18 mouse cellular contexts compared by ENCODE assay signal in the genomic region with DNA sequence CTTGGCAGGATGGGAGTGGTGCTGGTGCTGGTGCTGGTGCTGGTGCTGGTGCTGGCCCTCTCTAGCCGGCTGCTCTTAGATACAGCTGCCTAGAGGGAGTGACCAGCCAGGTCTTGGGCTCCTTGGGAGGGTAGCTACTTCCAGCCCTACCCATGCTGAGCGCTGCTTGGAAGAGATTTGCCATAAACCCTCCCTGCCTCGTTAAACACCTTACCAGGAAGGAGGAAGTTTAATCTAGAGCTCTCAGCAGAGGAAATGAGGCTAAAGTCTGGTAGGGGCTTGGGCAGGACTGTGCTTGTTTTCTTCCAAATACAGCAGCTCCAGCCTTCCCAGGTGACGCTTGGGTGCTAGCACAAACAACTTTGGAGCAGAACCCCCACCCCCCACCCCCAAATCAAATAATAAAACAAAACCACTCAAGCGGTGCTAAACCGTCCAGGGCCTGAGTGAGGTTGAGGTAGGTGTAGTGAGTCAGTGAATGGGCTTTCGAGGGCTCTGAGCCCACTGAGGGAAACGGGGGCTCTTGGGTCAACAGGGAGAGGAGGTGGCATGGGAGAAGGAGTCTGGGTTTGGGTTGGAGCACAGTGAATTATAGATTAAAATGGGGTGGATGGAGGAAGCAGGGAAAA. TPM values are rescaled to one million over a fixed set of nuclear protein-coding genes. Genes with fewer than 3 reads are reported as not detected.
DNase-seq lines count a peak whose midpoint lies in the region; ATAC-seq and TF ChIP-seq lines count a peak whose summit lies in the region.
"Had no signal": no experiment of that assay in that cellular context is flagged by ENCODE, and none has a peak within 500 bp of the region (broad histone marks: within the 10 kb centered on the region; RNA-seq: fewer than 3 reads in every experiment).

A gene (minus strand): TSS at position 70 of the 629 bp plus-strand sequence.

- no peak within 1 kb of the TSS for H3K4me2 ChIP-seq in lung, embryonic 15.5 days
- no peak within 1 kb of the TSS for H3K4me2 ChIP-seq in intestine, embryonic 14.5 days (ENCODE audit: low read length)
- peak within 1 kb of the TSS; percentile 4; the same call in 1 of the 2 replicates for H3K4me2 ChIP-seq in intestine, postnatal 0 days (replicated peaks; ENCODE audit: low read depth)
- H3K4me2 ChIP-seq in stomach, embryonic 14.5 days (replicated peaks; ENCODE audit: low read depth, low read length) = no peak within 1 kb of the TSS
- no peak within 1 kb of the TSS for H3K4me2 ChIP-seq in heart, embryonic 11.5 days
- no peak within 1 kb of the TSS for H3K4me2 ChIP-seq in heart, embryonic 12.5 days
- H3K4me2 ChIP-seq: hindbrain, embryonic 13.5 days; limb, embryonic 13.5 days; neural tube, embryonic 13.5 days had no signal

- 0 out of 2 replicates have a peak, but pooled peaks cover 1% of the 10 kb centered on the region for H3K9me3 ChIP-seq in lung, embryonic 15.5 days
- no peaks in the 10 kb centered on the region for H3K9me3 ChIP-seq in intestine, embryonic 14.5 days (ENCODE audit: control insufficient read depth, low read length)
- no peaks in the 10 kb centered on the region for H3K9me3 ChIP-seq in intestine, postnatal 0 days (ENCODE audit: control insufficient read depth)
- no peaks in the 10 kb centered on the region for H3K9me3 ChIP-seq in stomach, embryonic 14.5 days (ENCODE audit: control insufficient read depth, low read depth, low read length)
- no peaks in the 10 kb centered on the region for H3K9me3 ChIP-seq in heart, embryonic 11.5 days (replicated peaks; ENCODE audit: control insufficient read depth, low read length)
- peaks cover 2% of the 10 kb centered on the region; the same call in 1 of the 2 replicates for H3K9me3 ChIP-seq in heart, embryonic 12.5 days (replicated peaks)
- H3K9me3 ChIP-seq: hindbrain, embryonic 13.5 days; limb, embryonic 13.5 days; neural tube, embryonic 13.5 days had no signal

- H3K4me1 ChIP-seq in lung, embryonic 15.5 days = no peaks in the 10 kb centered on the region
- no peaks in the 10 kb centered on the region for H3K4me1 ChIP-seq in intestine, embryonic 14.5 days (replicated peaks; ENCODE audit: control insufficient read depth, insufficient read depth, low read length)
- H3K4me1 ChIP-seq in intestine, postnatal 0 days (replicated peaks; ENCODE audit: control insufficient read depth, insufficient read depth, low read length) = 0 out of 2 replicates have a peak, but pooled peaks cover 4% of the 10 kb centered on the region
- H3K4me1 ChIP-seq in stomach, embryonic 14.5 days (ENCODE audit: control insufficient read depth, insufficient read depth, low read length) = no peaks in the 10 kb centered on the region
- H3K4me1 ChIP-seq in heart, embryonic 11.5 days (ENCODE audit: control insufficient read depth, insufficient read depth, low read length) = no peaks in the 10 kb centered on the region
- H3K4me1 ChIP-seq in heart, embryonic 12.5 days (replicated peaks) = no peaks in the 10 kb centered on the region
- H3K4me1 ChIP-seq: hindbrain, embryonic 13.5 days; neural tube, embryonic 13.5 days had no signal

- WGBS in lung, embryonic 15.5 days = 39% methylated on average over 8 of the region's 8 CpGs
- 65% methylated on average over 8 of the region's 8 CpGs for WGBS in intestine, embryonic 14.5 days
- WGBS in intestine, postnatal 0 days = 35% methylated on average over 8 of the region's 8 CpGs
- 59% methylated on average over 8 of the region's 8 CpGs for WGBS in stomach, embryonic 14.5 days
- WGBS in heart, embryonic 11.5 days (ENCODE audit: insufficient replicate concordance) = 59% methylated on average over 8 of the region's 8 CpGs
- WGBS in heart, embryonic 12.5 days = 65% methylated on average over 8 of the region's 8 CpGs

- no peak within 1 kb of the TSS for H3K4me3 ChIP-seq in lung, embryonic 15.5 days
- H3K4me3 ChIP-seq in intestine, embryonic 14.5 days (ENCODE audit: low read depth, low read length) = no peak within 1 kb of the TSS
- H3K4me3 ChIP-seq in intestine, postnatal 0 days (ENCODE audit: low read depth, low read length) = no peak within 1 kb of the TSS
- H3K4me3 ChIP-seq in stomach, embryonic 14.5 days (ENCODE audit: low read depth, low read length) = no peak within 1 kb of the TSS
- no peak within 1 kb of the TSS for H3K4me3 ChIP-seq in heart, embryonic 11.5 days (ENCODE audit: low read depth, low read length)
- H3K4me3 ChIP-seq in heart, embryonic 12.5 days = no peak within 1 kb of the TSS
- H3K4me3 ChIP-seq: hindbrain, embryonic 13.5 days; limb, embryonic 13.5 days; neural tube, embryonic 13.5 days had no signal

- no peaks in the 10 kb centered on the region for H3K27me3 ChIP-seq in lung, embryonic 15.5 days
- H3K27me3 ChIP-seq in intestine, embryonic 14.5 days (replicated peaks; ENCODE audit: control insufficient read depth, insufficient read depth, low read length) = no peaks in the 10 kb centered on the region
- H3K27me3 ChIP-seq in intestine, postnatal 0 days (replicated peaks; ENCODE audit: control insufficient read depth, insufficient read depth, low read length) = no peaks in the 10 kb centered on the region
- no peaks in the 10 kb centered on the region for H3K27me3 ChIP-seq in stomach, embryonic 14.5 days (ENCODE audit: control insufficient read depth, insufficient read depth, low read length)
- no peaks in the 10 kb centered on the region for H3K27me3 ChIP-seq in heart, embryonic 11.5 days (ENCODE audit: control insufficient read depth, insufficient read depth, low read length)
- no peaks in the 10 kb centered on the region for H3K27me3 ChIP-seq in heart, embryonic 12.5 days (replicated peaks)
- H3K27me3 ChIP-seq: hindbrain, embryonic 13.5 days; limb, embryonic 13.5 days; neural tube, embryonic 13.5 days had no signal

- no peaks in the 10 kb centered on the region for H3K36me3 ChIP-seq in lung, embryonic 15.5 days
- no peaks in the 10 kb centered on the region for H3K36me3 ChIP-seq in intestine, embryonic 14.5 days (ENCODE audit: control insufficient read depth, insufficient read depth, low read length)
- H3K36me3 ChIP-seq in intestine, postnatal 0 days (ENCODE audit: control insufficient read depth, insufficient read depth) = no peaks in the 10 kb centered on the region
- H3K36me3 ChIP-seq in stomach, embryonic 14.5 days (ENCODE audit: control insufficient read depth, insufficient read depth, low read length) = no peaks in the 10 kb centered on the region
- H3K36me3 ChIP-seq in heart, embryonic 11.5 days (ENCODE audit: control insufficient read depth, insufficient read depth, low read length) = no peaks in the 10 kb centered on the region
- H3K36me3 ChIP-seq in heart, embryonic 12.5 days = no peaks in the 10 kb centered on the region
- H3K36me3 ChIP-seq: hindbrain, embryonic 13.5 days; limb, embryonic 13.5 days; neural tube, embryonic 13.5 days had no signal

- TF ChIP-seq CTCF in intestine, postnatal 0 days (IDR thresholded peaks at IDR 0.05; ENCODE audit: low read depth) = no peak

- DNase-seq in lung, postnatal 10 days = no peak
- DNase-seq in intestine, embryonic 14.5 days (ENCODE audit: low spot score) = no peak
- DNase-seq: adrenal gland, postnatal 14 days; cerebellum, adult 9-10 months; heart, adult 18-20 months; right cerebral cortex, postnatal 25 days; thymus, postnatal 25 days had no signal

- no peak within 1 kb of the TSS for H3K9ac ChIP-seq in lung, embryonic 15.5 days
- no peak within 1 kb of the TSS for H3K9ac ChIP-seq in intestine, embryonic 14.5 days (ENCODE audit: low read length)
- H3K9ac ChIP-seq in intestine, postnatal 0 days (ENCODE audit: low read depth, low read length) = no peak within 1 kb of the TSS
- H3K9ac ChIP-seq in stomach, embryonic 14.5 days (replicated peaks; ENCODE audit: low read depth, low read length) = no peak within 1 kb of the TSS
- no peak within 1 kb of the TSS for H3K9ac ChIP-seq in heart, embryonic 11.5 days (ENCODE audit: low read depth, low read length)
- H3K9ac ChIP-seq in heart, embryonic 12.5 days = no peak within 1 kb of the TSS
- H3K9ac ChIP-seq: hindbrain, embryonic 13.5 days; limb, embryonic 13.5 days; neural tube, embryonic 13.5 days had no signal

- H3K27ac ChIP-seq in lung, embryonic 15.5 days = peak within 1 kb of the TSS; percentile 37; the same call in 1 of the 2 replicates
- no peak within 1 kb of the TSS for H3K27ac ChIP-seq in intestine, embryonic 14.5 days (ENCODE audit: low read depth)
- no peak within 1 kb of the TSS for H3K27ac ChIP-seq in intestine, postnatal 0 days (ENCODE audit: low read depth, low read length)
- H3K27ac ChIP-seq in stomach, embryonic 14.5 days (ENCODE audit: low read length) = peak within 1 kb of the TSS; percentile 68
- no peak within 1 kb of the TSS for H3K27ac ChIP-seq in heart, embryonic 11.5 days (ENCODE audit: low read depth, low read length)
- no peak within 1 kb of the TSS for H3K27ac ChIP-seq in heart, embryonic 12.5 days (ENCODE audit: poor library complexity, severe bottlenecking)
- H3K27ac ChIP-seq: hindbrain, embryonic 13.5 days; limb, embryonic 13.5 days; neural tube, embryonic 13.5 days had no signal

- ATAC-seq in lung, embryonic 15.5 days (ENCODE audit: borderline replicate concordance, extremely low read depth, low FRiP score, low TSS enrichment) = no peak
- ATAC-seq in intestine, embryonic 14.5 days (replicated peaks; ENCODE audit: low FRiP score, low TSS enrichment, low read depth) = peak; percentile 82
- peak; percentile 88 for ATAC-seq in intestine, postnatal 0 days
- peak; percentile 70; the same call in 1 of the 2 replicates for ATAC-seq in stomach, embryonic 14.5 days (ENCODE audit: insufficient number of reproducible peaks, insufficient read depth, low FRiP score, low read depth)
- no peak for ATAC-seq in heart, embryonic 11.5 days (replicated peaks; ENCODE audit: insufficient number of reproducible peaks, low FRiP score, low TSS enrichment)
- no peak for ATAC-seq in heart, embryonic 12.5 days (ENCODE audit: insufficient number of reproducible peaks, low FRiP score)
- ATAC-seq: CD4-positive, CD25-positive, alpha-beta regulatory T cell, adult 4 months; forebrain, embryonic 14.5 days had no signal

RNA-seq across cellular contexts. Expression of the gene that starts here (rescaled TPM):
- 2.1 and 2.9 TPM in 2 replicates for polyA plus RNA-seq in lung, embryonic 15.5 days (2015; fragmentation: Nextera tagmentation; extraction: Ambion mirVana)
- 1.9 and 2.1 TPM in 2 replicates for polyA plus RNA-seq in intestine, embryonic 14.5 days (2014; fragmentation: Nextera tagmentation; extraction: Ambion mirVana)
- polyA plus RNA-seq in intestine, postnatal 0 days (2015; fragmentation: Nextera tagmentation; extraction: Ambion mirVana) = 7.3 and 13.3 TPM in 2 replicates
- polyA plus RNA-seq in stomach, embryonic 14.5 days (2014; fragmentation: Nextera tagmentation; extraction: Ambion mirVana) = 13.1 and 15.4 TPM in 2 replicates
- polyA plus RNA-seq in heart, embryonic 11.5 days (2014; fragmentation: Nextera tagmentation; extraction: Ambion mirVana) = not detected in 2 replicates
- not detected in 2 replicates for polyA plus RNA-seq in heart, embryonic 12.5 days (2016; fragmentation: Nextera tagmentation; extraction: Ambion mirVana)
- polyA plus RNA-seq: CD4-positive, CD25-positive, alpha-beta regulatory T cell, adult 4 months; forebrain, embryonic 14.5 days; heart, postnatal 0 days; limb, embryonic 13.5 days; neural tube, embryonic 13.5 days had no signal

Comparison
In these comparisons a context has a peak if more than half of its experiments do, and no peak if none do; other contexts are left out.
1. ATAC-seq: peak in intestine, embryonic 14.5 days (single experiment), intestine, postnatal 0 days (single experiment) and stomach, embryonic 14.5 days (single experiment); none in lung, embryonic 15.5 days (single experiment), heart, embryonic 11.5 days (single experiment) and heart, embryonic 12.5 days (single experiment).
2. H3K27ac ChIP-seq: peak in lung, embryonic 15.5 days (single experiment) and stomach, embryonic 14.5 days (single experiment); none in intestine, embryonic 14.5 days (single experiment), intestine, postnatal 0 days (single experiment), heart, embryonic 11.5 days (single experiment) and heart, embryonic 12.5 days (single experiment).